Mouse (Mus musculus): ENCODE results near the gene Mettl6. TPM values are rescaled to one million over a fixed set of nuclear protein-coding genes. Genes with fewer than 3 reads are reported as not detected.

The Mettl6 gene
- polyA plus RNA-seq, 1 experiment from 2014 or later: 72.2 TPM

Other genes with a start within 250 kb of the Mettl6 start
- gene Phf7, start 243.7 kb downstream of the Mettl6 start, polyA plus RNA-seq (2016; fragmentation: Nextera tagmentation; extraction: Ambion mirVana): 12.4 and 13.9 TPM in 2 replicates
- 108 and 121 TPM in 2 replicates for gene Bap1, start 243.6 kb downstream of the Mettl6 start, polyA plus RNA-seq (2016; fragmentation: Nextera tagmentation; extraction: Ambion mirVana)
- 4.7 and 5.1 TPM in 2 replicates for gene Dnah1, start 171.1 kb downstream of the Mettl6 start, polyA plus RNA-seq (2016; fragmentation: Nextera tagmentation; extraction: Ambion mirVana)
- gene Capn7, start 158.4 kb downstream of the Mettl6 start, polyA plus RNA-seq (2016; fragmentation: Nextera tagmentation; extraction: Ambion mirVana): 57.9 and 60.7 TPM in 2 replicates
- gene Sh3bp5, start 59.0 kb downstream of the Mettl6 start, polyA plus RNA-seq (2016; fragmentation: Nextera tagmentation; extraction: Ambion mirVana): 57.2 TPM in 2 replicates
- gene Eaf1, start 641 bp downstream of the Mettl6 start, polyA plus RNA-seq (2016; fragmentation: Nextera tagmentation; extraction: Ambion mirVana): 16.7 and 20.5 TPM in 2 replicates
- 0.30 and 0.40 TPM in 2 replicates for gene Colq, start 96.3 kb upstream of the Mettl6 start, polyA plus RNA-seq (2016; fragmentation: Nextera tagmentation; extraction: Ambion mirVana)
- 0.15 TPM in 1 of 2 replicates, not detected in the other for gene Gm49387, start 145.8 kb upstream of the Mettl6 start, polyA plus RNA-seq (2016; fragmentation: Nextera tagmentation; extraction: Ambion mirVana)
- gene Btd, start 146.0 kb upstream of the Mettl6 start, polyA plus RNA-seq (2016; fragmentation: Nextera tagmentation; extraction: Ambion mirVana): 16.0 and 16.1 TPM in 2 replicates
- gene Hacl1, start 146.2 kb upstream of the Mettl6 start, polyA plus RNA-seq (2016; fragmentation: Nextera tagmentation; extraction: Ambion mirVana): 7.8 and 8.1 TPM in 2 replicates

Data from neural tube, embryonic 12.5 days (tissue).